Mouse (Mus musculus): ENCODE results near the gene Spg21. TPM values are rescaled to one million over a fixed set of nuclear protein-coding genes. Genes with fewer than 3 reads are reported as not detected.

The Spg21 gene
- polyA plus RNA-seq, 1 experiment from 2014 or later = 79.6 TPM

- 64% methylated on average over 4 of the region's 4 CpGs for WGBS
- H3K4me2 ChIP-seq = no peak overlapping the region
- H3K9ac ChIP-seq = no peak overlapping the region
- H3K27ac ChIP-seq = no peak overlapping the region
- no peak for ATAC-seq (ENCODE audit: insufficient read depth, low FRiP score, low read depth)
- H3K27me3 ChIP-seq (replicated peaks) = no peaks in the 10 kb centered on the region
- H3K4me1 ChIP-seq = 0 out of 2 replicates have a peak, but pooled peaks cover 4% of the 10 kb centered on the region
- 0 out of 2 replicates have a peak, but pooled peaks cover 3% of the 10 kb centered on the region for H3K36me3 ChIP-seq
- H3K4me3 ChIP-seq (replicated peaks) = no peak overlapping the region
- H3K9me3 ChIP-seq = no peaks in the 10 kb centered on the region
These were observed 25.5 kb upstream of the Spg21 start for GRCm38 (mm10) chr9:65435211-65435610.

DNA sequence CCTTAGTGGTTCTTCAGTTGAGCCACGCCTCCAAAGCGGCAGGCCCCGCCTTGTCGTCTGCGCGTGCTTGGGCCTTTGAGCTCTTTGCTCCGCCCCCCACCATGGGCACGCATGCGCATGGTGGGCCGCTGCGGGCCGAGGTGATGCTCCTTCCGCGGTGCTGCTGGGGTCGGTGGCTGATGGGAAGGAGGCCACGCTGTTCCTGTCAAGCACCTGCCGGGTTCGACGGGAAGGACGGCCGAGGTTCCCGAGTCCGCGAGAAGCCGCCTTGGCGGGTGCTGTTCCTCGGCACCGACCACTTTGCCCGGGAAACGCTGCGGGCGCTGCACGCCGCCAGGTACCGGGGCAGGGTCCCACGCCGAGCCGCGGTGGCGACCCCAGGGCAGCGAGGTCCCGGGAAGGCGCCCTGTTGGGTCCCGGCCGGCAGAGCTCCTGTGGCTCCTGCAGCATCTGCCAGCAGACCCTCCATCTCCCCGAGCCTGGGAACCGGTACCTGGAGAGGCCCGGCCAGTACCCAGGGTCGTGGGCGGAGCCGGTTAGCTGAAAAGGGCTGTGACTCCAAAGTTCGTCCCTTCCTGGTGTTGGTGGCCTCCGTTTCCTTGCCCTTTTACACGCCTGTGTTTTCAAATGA is 25.0 kb upstream of the Spg21 start, which contains the start of gene Mtfmt:
Gene Mtfmt, plus strand, starts transcription at position 112 of the 631 bp plus-strand sequence.
- peak within 1 kb of the TSS; percentile 63 for H3K4me2 ChIP-seq
- peak; percentile 88 for ATAC-seq (ENCODE audit: insufficient read depth, low FRiP score, low read depth)
- peak within 1 kb of the TSS; percentile 66 for H3K9ac ChIP-seq
- no peak within 1 kb of the TSS for H3K27ac ChIP-seq
- 0 out of 2 replicates have a peak, but pooled peaks cover 4% of the 10 kb centered on the region for H3K4me1 ChIP-seq
- H3K4me3 ChIP-seq (replicated peaks) = peak within 1 kb of the TSS; percentile 91
- no peaks in the 10 kb centered on the region for H3K27me3 ChIP-seq (replicated peaks)
- H3K9me3 ChIP-seq = no peaks in the 10 kb centered on the region
- 0 out of 2 replicates have a peak, but pooled peaks cover 3% of the 10 kb centered on the region for H3K36me3 ChIP-seq
- under 1% methylated on average over 54 of the region's 54 CpGs for WGBS

DNA sequence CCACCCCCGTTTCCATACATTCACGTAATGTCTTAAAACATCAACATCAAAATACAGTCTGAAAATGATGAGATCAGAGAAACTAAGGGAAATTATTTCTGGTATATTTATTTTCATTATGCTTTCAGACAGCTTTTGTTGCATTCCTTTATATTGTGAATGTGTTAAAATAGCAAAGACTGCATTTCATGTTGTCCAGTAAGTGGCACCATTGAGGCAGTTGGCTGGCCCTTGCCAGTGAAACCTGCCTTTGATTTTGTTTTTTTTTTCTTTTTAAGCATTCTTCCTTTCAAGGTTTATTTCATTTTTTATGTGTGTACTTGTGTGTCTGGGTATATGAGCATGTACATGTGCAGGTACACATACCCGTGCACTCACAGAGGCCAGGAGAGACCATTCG is 16.1 kb upstream of the Spg21 start:
- WGBS = 92% methylated on average over 4 of the region's 4 CpGs
- H3K4me2 ChIP-seq = no peak overlapping the region
- H3K4me1 ChIP-seq = no peaks in the 10 kb centered on the region
- H3K27ac ChIP-seq = no peak overlapping the region
- no peak overlapping the region for H3K4me3 ChIP-seq (replicated peaks)
- H3K9ac ChIP-seq = no peak overlapping the region
- H3K27me3 ChIP-seq (replicated peaks) = no peaks in the 10 kb centered on the region
- no peaks in the 10 kb centered on the region for H3K9me3 ChIP-seq
- H3K36me3 ChIP-seq = peaks cover 27% of the 10 kb centered on the region
- no peak for ATAC-seq (ENCODE audit: insufficient read depth, low FRiP score, low read depth)

GRCm38 (mm10) chr9:65447951-65448350 is 12.8 kb upstream of the Spg21 start:
- 91% methylated on average over 6 of the region's 6 CpGs for WGBS
- Histone ChIP-seq H3K9me3 (no peaks in the 10 kb centered on the region), H3K9ac (no peak overlapping the region), H3K27ac (no peak overlapping the region), H3K27me3 (replicated peaks) (no peaks in the 10 kb centered on the region), H3K36me3 (peaks cover 36% of the 10 kb centered on the region), H3K4me3 (replicated peaks) (no peak overlapping the region), H3K4me1 (no peaks in the 10 kb centered on the region), H3K4me2 (no peak overlapping the region)
- no peak for ATAC-seq (ENCODE audit: insufficient read depth, low FRiP score, low read depth)

GRCm38 (mm10) chr9:65458975-65459374 is 1.8 kb upstream of the Spg21 start:
- ATAC-seq (ENCODE audit: insufficient read depth, low FRiP score, low read depth) = no peak
- no peak overlapping the region for H3K4me3 ChIP-seq (replicated peaks)
- peaks cover 10% of the 10 kb centered on the region; the same call in 1 of the 2 replicates for H3K4me1 ChIP-seq
- H3K27me3 ChIP-seq (replicated peaks) = no peaks in the 10 kb centered on the region
- H3K4me2 ChIP-seq = no peak overlapping the region
- H3K36me3 ChIP-seq = no peaks in the 10 kb centered on the region
- 66% methylated on average over 2 of the region's 2 CpGs for WGBS
- no peak overlapping the region for H3K27ac ChIP-seq
- no peaks in the 10 kb centered on the region for H3K9me3 ChIP-seq
- H3K9ac ChIP-seq = no peak overlapping the region

GRCm38 (mm10) chr9:65460198-65460597 is 549 bp upstream of the Spg21 start:
- H3K4me3 ChIP-seq (replicated peaks) = no peak overlapping the region

DNA sequence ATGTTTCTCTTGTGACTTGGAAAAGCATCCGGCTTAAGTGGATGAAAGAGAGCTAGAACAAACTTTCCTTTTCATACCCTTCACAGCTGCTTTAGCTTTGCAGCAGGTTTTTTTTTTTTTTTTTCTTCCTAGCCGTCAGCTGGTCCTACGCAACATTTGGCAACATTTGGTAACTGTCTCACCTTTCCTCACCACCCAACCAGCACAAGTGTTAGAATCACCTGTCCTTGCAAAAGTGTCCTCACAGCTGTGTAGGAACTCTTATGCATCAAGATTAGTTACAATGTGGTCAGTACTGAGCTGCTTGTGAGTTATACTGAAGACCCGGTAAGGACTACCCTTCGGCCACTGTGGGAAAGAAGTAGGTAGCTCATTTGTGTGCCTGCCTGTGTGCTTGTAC is 1.8 kb downstream of the Spg21 start:
- Histone ChIP-seq H3K27ac (no peak overlapping the region), H3K4me2 (no peak overlapping the region), H3K9me3 (no peaks in the 10 kb centered on the region), H3K9ac (no peak overlapping the region), H3K27me3 (replicated peaks) (no peaks in the 10 kb centered on the region), H3K4me1 (peaks cover 10% of the 10 kb centered on the region; the same call in 1 of the 2 replicates), H3K36me3 (peaks cover 10% of the 10 kb centered on the region; the same call in 1 of the 2 replicates), H3K4me3 (replicated peaks) (no peak overlapping the region)
- WGBS = 60% methylated on average over 5 of the region's 5 CpGs
- ATAC-seq (ENCODE audit: insufficient read depth, low FRiP score, low read depth) = no peak

More at GRCm38 (mm10) chr9:65460198-65460597, 549 bp upstream of the Spg21 start:
- Histone ChIP-seq H3K9ac (no peak overlapping the region), H3K27me3 (replicated peaks) (no peaks in the 10 kb centered on the region), H3K27ac (0 out of 2 replicates have a peak overlapping the region, but pooled peaks have one; percentile 24), H3K4me1 (peaks cover 10% of the 10 kb centered on the region; the same call in 1 of the 2 replicates), H3K4me2 (peak overlapping the region; percentile 80), H3K36me3 (0 out of 2 replicates have a peak, but pooled peaks cover 3% of the 10 kb centered on the region), H3K9me3 (no peaks in the 10 kb centered on the region)
- 55% methylated on average over 3 of the region's 3 CpGs for WGBS
- ATAC-seq (ENCODE audit: insufficient read depth, low FRiP score, low read depth) = no peak

DNA sequence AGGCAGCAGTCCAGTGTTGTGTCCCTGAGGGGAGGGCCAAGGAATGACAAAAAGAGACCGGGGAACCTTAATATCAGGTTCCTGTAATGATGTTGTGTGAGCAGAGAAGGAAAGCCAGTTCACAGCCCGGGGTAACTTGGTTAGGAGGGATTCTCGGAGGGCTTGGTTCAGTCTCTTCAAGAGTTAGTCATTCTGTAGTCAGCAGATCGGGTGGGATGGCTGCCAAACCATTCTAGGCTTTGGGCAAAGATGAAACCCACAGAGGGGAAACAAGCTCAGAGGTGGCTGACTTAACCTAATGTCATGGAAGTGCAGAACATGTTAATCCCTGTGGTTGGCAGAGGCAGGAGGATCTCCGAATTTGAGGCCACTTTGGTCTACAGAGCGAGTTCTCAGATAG is 3.4 kb downstream of the Spg21 start:
- no peak overlapping the region for H3K9ac ChIP-seq
- no peak overlapping the region for H3K27ac ChIP-seq
- WGBS = 95% methylated on average over 6 of the region's 6 CpGs
- no peak overlapping the region for H3K4me2 ChIP-seq
- peaks cover 15% of the 10 kb centered on the region; the same call in 1 of the 2 replicates for H3K36me3 ChIP-seq
- peaks cover 10% of the 10 kb centered on the region; the same call in 1 of the 2 replicates for H3K4me1 ChIP-seq
- ATAC-seq (ENCODE audit: insufficient read depth, low FRiP score, low read depth) = no peak
- no peaks in the 10 kb centered on the region for H3K9me3 ChIP-seq
- H3K27me3 ChIP-seq (replicated peaks) = no peaks in the 10 kb centered on the region
- H3K4me3 ChIP-seq (replicated peaks) = no peak overlapping the region

- H3K4me2 ChIP-seq = no peak overlapping the region
- no peak overlapping the region for H3K27ac ChIP-seq
- H3K36me3 ChIP-seq = peaks cover 25% of the 10 kb centered on the region
- ATAC-seq (ENCODE audit: insufficient read depth, low FRiP score, low read depth) = no peak
- H3K4me1 ChIP-seq = peaks cover 10% of the 10 kb centered on the region; the same call in 1 of the 2 replicates
- WGBS = 95% methylated on average over 2 of the region's 2 CpGs
- H3K4me3 ChIP-seq (replicated peaks) = no peak overlapping the region
- no peaks in the 10 kb centered on the region for H3K9me3 ChIP-seq
- H3K27me3 ChIP-seq (replicated peaks) = no peaks in the 10 kb centered on the region
- H3K9ac ChIP-seq = no peak overlapping the region
These were observed 4.5 kb downstream of the Spg21 start for GRCm38 (mm10) chr9:65465241-65465640.

DNA sequence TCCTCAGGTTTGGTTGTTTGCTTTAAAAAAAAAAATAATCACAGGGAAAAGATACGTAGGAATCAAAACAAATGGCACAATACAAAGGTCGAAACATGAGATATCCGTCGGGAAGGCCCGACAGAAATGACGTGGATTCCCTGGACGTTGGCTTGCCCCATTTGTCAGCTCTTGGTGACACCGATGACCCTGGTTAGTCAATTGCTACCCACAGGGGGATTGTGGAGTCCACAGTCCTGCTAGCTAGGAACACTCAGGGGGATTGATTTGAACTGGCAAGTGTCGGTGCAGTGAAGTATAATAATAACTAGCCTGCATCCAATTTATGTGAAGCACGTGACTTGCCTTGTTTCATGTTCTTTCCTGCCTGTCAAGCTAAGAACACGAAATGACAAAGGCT is 6.9 kb downstream of the Spg21 start:
- ATAC-seq (ENCODE audit: insufficient read depth, low FRiP score, low read depth) = no peak
- H3K4me1 ChIP-seq = no peaks in the 10 kb centered on the region
- H3K27ac ChIP-seq = no peak overlapping the region
- no peak overlapping the region for H3K4me3 ChIP-seq (replicated peaks)
- no peak overlapping the region for H3K4me2 ChIP-seq
- H3K9ac ChIP-seq = no peak overlapping the region
- H3K27me3 ChIP-seq (replicated peaks) = no peaks in the 10 kb centered on the region
- H3K36me3 ChIP-seq = peaks cover 36% of the 10 kb centered on the region
- 60% methylated on average over 11 of the region's 11 CpGs for WGBS
- no peaks in the 10 kb centered on the region for H3K9me3 ChIP-seq

GRCm38 (mm10) chr9:65472769-65473168 is 12.0 kb downstream of the Spg21 start:
- Histone ChIP-seq H3K9me3 (no peaks in the 10 kb centered on the region), H3K9ac (no peak overlapping the region), H3K27ac (no peak overlapping the region), H3K4me1 (no peaks in the 10 kb centered on the region), H3K4me2 (no peak overlapping the region), H3K27me3 (replicated peaks) (no peaks in the 10 kb centered on the region), H3K36me3 (peaks cover 28% of the 10 kb centered on the region), H3K4me3 (replicated peaks) (no peak overlapping the region)
- no peak for ATAC-seq (ENCODE audit: insufficient read depth, low FRiP score, low read depth)
- WGBS = 82% methylated on average over 4 of the region's 4 CpGs

- H3K27ac ChIP-seq = no peak overlapping the region
- H3K27me3 ChIP-seq (replicated peaks) = no peaks in the 10 kb centered on the region
- no peaks in the 10 kb centered on the region for H3K4me1 ChIP-seq
- 85% methylated on average over 8 of the region's 8 CpGs for WGBS
- no peak for ATAC-seq (ENCODE audit: insufficient read depth, low FRiP score, low read depth)
- no peak overlapping the region for H3K4me3 ChIP-seq (replicated peaks)
- H3K9ac ChIP-seq = no peak overlapping the region
- no peaks in the 10 kb centered on the region for H3K9me3 ChIP-seq
- peaks cover 25% of the 10 kb centered on the region for H3K36me3 ChIP-seq
- H3K4me2 ChIP-seq = no peak overlapping the region
These were observed 18.4 kb downstream of the Spg21 start for GRCm38 (mm10) chr9:65479158-65479557.

All from stomach, embryonic 15.5 days (tissue).